Mouse (Mus musculus): ENCODE results near the gene Ogdhl.

The Ogdhl gene

GRCm38 (mm10) chr14:32381066-32381465 is 59.2 kb downstream of the Ogdhl start:
- no peak for DNase-seq

GRCm38 (mm10) chr14:32381619-32382018 is 59.8 kb downstream of the Ogdhl start:
- DNase-seq = peak; percentile 7

GRCm38 (mm10) chr14:32388196-32388595 is 66.4 kb downstream of the Ogdhl start, which contains the start of gene 1700024G13Rik:
Gene 1700024G13Rik, minus strand, starts transcription at chr14:32388391.
- no peak for DNase-seq
